Mouse (Mus musculus) forebrain, embryonic 14.5 days (tissue): ENCODE measurements around the gene Gm21962. TPM values are rescaled to one million over a fixed set of nuclear protein-coding genes. Genes with fewer than 3 reads are reported as not detected.
"Not testable (repeated sequence)": the region's sequence is repeated elsewhere in the genome, so short reads cannot be mapped to it uniquely, and the experiment has no call there.

Experiments used
- ATAC-seq: fragments of 200-750 bp; cut with Nextera tagmentation; 2 replicates; pipeline ENCODE4 v1.8.0; 2017; ENCODE audit warnings: mild to moderate bottlenecking, moderate library complexity
- DNase-seq: peaks from one replicate; pipeline ENCODE4 v3.0.0-alpha.2; 2015; ENCODE audit warnings: low spot score
- H3K27ac ChIP-seq: fragments of 300-500 bp; sonication (generic); 2 replicates; pipeline ENCODE4 v1.5.1; 2014; ENCODE audit warnings: low read depth, mild to moderate bottlenecking, control low read depth, low read length, moderate library complexity
- H3K27me3 ChIP-seq: fragments of 300-500 bp; sonication (generic); replicated peaks from 2 replicates; pipeline ENCODE4 v1.6.1; 2014; ENCODE audit warnings: low read length, control low read depth, mixed read lengths; ENCODE audit not compliant: control insufficient read depth, insufficient read depth
- H3K36me3 ChIP-seq: fragments of 300-500 bp; sonication (generic); 2 replicates; pipeline ENCODE4 v1.6.1; 2014; ENCODE audit warnings: low read length, control low read depth; ENCODE audit not compliant: control insufficient read depth, insufficient read depth
- H3K4me1 ChIP-seq: fragments of 300-500 bp; sonication (generic); 2 replicates; pipeline ENCODE4 v1.6.1; 2014; ENCODE audit warnings: antibody characterized with exemption, low read length, control low read depth; ENCODE audit not compliant: control insufficient read depth, insufficient read depth
- H3K4me2 ChIP-seq: fragments of 300-500 bp; sonication (generic); 2 replicates; pipeline ENCODE4 v1.6.1; 2014; ENCODE audit warnings: mild to moderate bottlenecking, control low read depth, low read length
- H3K4me3 ChIP-seq: fragments of 300-500 bp; sonication (generic); 2 replicates; pipeline ENCODE4 v1.5.1; 2014; ENCODE audit warnings: low read depth, low read length, control low read depth
- H3K9ac ChIP-seq: fragments of 300-500 bp; sonication (generic); 2 replicates; pipeline ENCODE4 v1.6.1; 2014; ENCODE audit warnings: mild to moderate bottlenecking, low read length, control low read depth, moderate library complexity
- H3K9me3 ChIP-seq: fragments of 300-500 bp; sonication (generic); replicated peaks from 2 replicates; pipeline ENCODE4 v1.6.1; 2016; ENCODE audit warnings: low read length, control low read depth, mixed read lengths; ENCODE audit not compliant: control insufficient read depth
- WGBS: fragments of 180-500 bp; shearing (Covaris S2); extraction: QIAGEN DNeasy Blood & Tissue Kit; methylation state at CpG from one replicate; pipeline ENCODE4 v1.1.7; 2014; 5-methylcytosine and 5-hydroxymethylcytosine counted together
- polyA plus RNA-seq: library from polyadenylated mRNA; unstranded; fragments of >200 nt; fragmentation: Nextera tagmentation; extraction: Ambion mirVana; gene quantifications from 2 replicates; pipeline ENCODE4 v1.2.1, GENCODE M21; 2014

Gene Gm21962
- not detected in 2 replicates for polyA plus RNA-seq

DNA sequence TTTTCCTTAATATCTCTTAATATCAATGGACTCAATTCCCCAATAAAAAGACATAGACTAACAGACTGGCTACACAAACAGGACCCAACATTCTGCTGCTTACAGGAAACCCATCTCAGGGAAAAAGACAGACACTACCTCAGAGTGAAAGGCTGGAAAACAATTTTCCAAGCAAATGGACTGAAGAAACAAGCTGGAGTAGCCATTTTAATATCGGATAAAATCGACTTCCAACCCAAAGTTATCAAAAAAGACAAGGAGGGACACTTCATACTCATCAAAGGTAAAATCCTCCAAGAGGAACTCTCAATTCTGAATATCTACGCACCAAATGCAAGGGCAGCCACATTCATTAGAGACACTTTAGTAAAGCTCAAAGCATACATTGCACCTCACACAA is at the start of gene Gm21962:
TSS of gene Gm21962 (plus strand) at position 301 of the 400 bp plus-strand sequence.
- H3K9me3 ChIP-seq, H3K27ac ChIP-seq, H3K4me1 ChIP-seq, H3K4me2 ChIP-seq, H3K27me3 ChIP-seq, H3K36me3 ChIP-seq, DNase-seq, ATAC-seq, H3K4me3 ChIP-seq, H3K9ac ChIP-seq: not testable (repeated sequence)
- no CpG with 5 or more reads among the region's 3 CpGs for WGBS

DNA sequence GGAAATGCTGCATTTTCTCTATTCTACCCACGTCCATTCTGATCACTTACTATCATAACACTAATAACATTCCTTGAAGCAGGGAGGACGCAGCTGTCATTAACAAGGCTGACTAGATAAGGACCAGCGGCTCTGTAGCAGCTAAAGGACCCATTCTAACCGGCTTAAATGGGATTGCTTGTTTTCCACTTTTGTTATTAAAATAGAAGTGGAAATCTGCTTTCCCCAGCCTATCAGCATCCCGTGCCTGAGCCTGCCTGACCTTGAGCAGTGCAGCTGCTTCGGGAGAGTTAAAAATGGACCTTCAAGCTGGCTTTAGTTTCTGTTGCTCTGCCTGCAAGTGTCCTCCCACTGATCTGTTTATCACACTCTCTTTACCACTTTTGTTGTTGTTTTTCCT is 49.2 kb upstream of the Gm21962 start:
- Histone ChIP-seq H3K4me3 (no peak overlapping the region), H3K9me3 (no peaks in the 10 kb centered on the region), H3K27ac (no peak overlapping the region), H3K4me1 (peaks cover 17% of the 10 kb centered on the region; the same call in 1 of the 2 replicates), H3K4me2 (no peak overlapping the region), H3K36me3 (no peaks in the 10 kb centered on the region), H3K9ac (no peak overlapping the region), H3K27me3 (0 out of 2 replicates have a peak, but pooled peaks cover 14% of the 10 kb centered on the region)
- ATAC-seq: no peak
- DNase-seq: no peak
- WGBS: 35% methylated on average over 6 of the region's 6 CpGs

DNA sequence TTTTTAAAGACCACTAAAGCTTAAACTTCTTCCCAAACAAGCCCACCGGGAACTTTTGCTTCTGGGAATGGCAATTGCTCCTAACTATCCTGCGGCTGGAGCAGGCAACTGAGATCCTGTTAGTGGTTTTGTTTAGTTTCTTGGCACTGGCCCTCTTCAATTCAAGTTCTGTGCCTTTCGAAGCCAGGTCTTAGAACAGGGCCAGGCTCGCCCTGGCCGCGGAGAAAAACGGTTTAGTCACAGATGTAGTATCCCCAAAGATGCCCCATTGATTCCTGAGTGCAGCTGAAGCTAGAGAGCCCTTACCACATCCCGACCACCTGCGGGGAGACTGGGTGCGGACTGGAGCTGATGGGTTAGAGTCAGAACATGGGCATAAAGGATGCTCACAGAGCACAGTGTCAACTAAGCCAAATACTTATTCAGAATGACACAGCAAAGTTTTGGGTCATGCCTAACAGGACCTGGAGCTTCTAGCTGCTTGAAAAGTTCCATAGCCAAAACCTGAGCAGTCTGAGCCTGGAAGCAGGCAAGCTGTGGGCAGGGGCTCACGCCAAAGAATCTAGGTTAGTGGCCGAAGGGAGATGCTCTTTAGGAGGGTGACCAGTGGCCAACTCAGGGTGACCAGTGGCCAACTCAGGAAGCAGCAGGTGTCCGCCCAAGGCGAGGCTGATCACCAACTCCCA is 48.3 kb upstream of the Gm21962 start:
- 0 out of 2 replicates have a peak, but pooled peaks cover 14% of the 10 kb centered on the region for H3K27me3 ChIP-seq
- DNase-seq (no peak), ATAC-seq (peak; percentile 6; the same call in 1 of the 2 replicates)
- H3K9me3 ChIP-seq: no peaks in the 10 kb centered on the region
- H3K27ac ChIP-seq: no peak overlapping the region
- H3K9ac ChIP-seq: peak overlapping the region; percentile 60
- peak overlapping the region; percentile 92 for H3K4me2 ChIP-seq
- H3K36me3 ChIP-seq: no peaks in the 10 kb centered on the region
- peaks cover 17% of the 10 kb centered on the region; the same call in 1 of the 2 replicates for H3K4me1 ChIP-seq
- peak overlapping the region; percentile 42 for H3K4me3 ChIP-seq
- 29% methylated on average over 14 of the region's 14 CpGs for WGBS

DNA sequence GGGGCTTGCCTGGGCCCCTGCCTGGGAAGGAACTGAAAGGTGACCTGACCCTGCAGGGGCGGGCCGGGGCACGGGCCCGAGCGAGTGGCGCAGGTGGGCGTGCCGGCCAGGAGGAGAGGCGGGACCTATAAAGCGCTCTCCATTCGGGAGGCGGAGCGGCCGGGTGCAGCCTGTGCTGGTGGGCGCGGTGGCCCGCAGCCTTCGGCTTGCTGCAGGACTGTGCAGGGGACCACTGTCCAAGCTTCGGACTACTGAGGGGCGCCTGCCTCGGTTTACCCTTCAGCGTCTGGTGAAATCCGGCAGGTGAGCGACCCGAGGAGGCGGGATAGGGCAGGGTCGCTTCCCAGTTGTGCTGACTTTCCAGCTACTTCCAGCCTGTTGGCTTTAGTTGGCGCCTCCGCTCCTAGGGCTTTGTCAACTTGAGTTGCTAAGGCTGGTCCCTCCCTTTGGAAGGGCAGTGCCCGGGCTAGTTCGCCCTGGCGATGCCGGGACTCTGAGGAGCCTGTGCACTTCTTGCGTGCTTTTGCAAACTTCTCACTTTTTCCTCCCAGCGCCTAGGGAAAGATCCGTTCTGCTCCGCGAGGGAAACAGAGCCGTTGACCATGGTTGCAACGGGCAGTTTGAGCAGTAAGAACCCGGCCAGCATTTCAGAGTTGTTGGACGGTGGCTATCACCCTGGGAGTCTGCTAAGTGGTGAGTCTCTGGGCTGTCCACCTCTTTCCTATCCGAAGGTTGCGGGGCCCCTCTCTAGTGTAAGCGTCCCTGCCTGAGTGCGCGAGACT is 47.6 kb upstream of the Gm21962 start:
- DNase-seq (peak; percentile 62), ATAC-seq (peak; percentile 93)
- Histone ChIP-seq H3K4me2 (peak overlapping the region; percentile 92), H3K9me3 (no peaks in the 10 kb centered on the region), H3K9ac (peak overlapping the region; percentile 60), H3K27me3 (0 out of 2 replicates have a peak, but pooled peaks cover 14% of the 10 kb centered on the region), H3K4me1 (peaks cover 17% of the 10 kb centered on the region; the same call in 1 of the 2 replicates), H3K4me3 (peak overlapping the region; percentile 42), H3K36me3 (no peaks in the 10 kb centered on the region), H3K27ac (no peak overlapping the region)
- under 1% methylated on average over 47 of the region's 47 CpGs for WGBS

DNA sequence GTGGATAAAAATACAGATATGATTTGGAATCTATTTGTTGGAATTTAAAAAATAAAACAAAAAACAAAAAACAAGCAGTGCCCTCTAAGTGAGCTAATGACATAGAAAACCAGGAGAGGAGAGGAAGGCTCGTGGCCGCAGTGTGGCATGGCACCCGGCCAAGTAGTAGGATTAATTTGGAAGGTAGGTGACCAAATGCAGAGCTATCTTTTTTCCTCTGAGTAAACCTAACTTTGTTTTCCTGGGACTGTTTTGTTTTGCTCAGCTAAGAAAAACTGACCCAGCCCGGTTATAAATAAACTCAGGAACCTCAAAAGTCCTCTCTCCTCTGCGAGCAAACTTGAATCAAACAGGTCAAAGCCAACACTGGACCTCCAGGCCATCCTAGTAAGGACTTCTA is 46.3 kb upstream of the Gm21962 start:
- peaks cover 17% of the 10 kb centered on the region; the same call in 1 of the 2 replicates for H3K4me1 ChIP-seq
- DNase-seq (no peak), ATAC-seq (no peak)
- no peak overlapping the region for H3K27ac ChIP-seq
- H3K9ac ChIP-seq: no peak overlapping the region
- no peaks in the 10 kb centered on the region for H3K9me3 ChIP-seq
- no peak overlapping the region for H3K4me2 ChIP-seq
- H3K27me3 ChIP-seq: 0 out of 2 replicates have a peak, but pooled peaks cover 14% of the 10 kb centered on the region
- 59% methylated on average over 5 of the region's 5 CpGs for WGBS
- no peaks in the 10 kb centered on the region for H3K36me3 ChIP-seq
- no peak overlapping the region for H3K4me3 ChIP-seq

DNA sequence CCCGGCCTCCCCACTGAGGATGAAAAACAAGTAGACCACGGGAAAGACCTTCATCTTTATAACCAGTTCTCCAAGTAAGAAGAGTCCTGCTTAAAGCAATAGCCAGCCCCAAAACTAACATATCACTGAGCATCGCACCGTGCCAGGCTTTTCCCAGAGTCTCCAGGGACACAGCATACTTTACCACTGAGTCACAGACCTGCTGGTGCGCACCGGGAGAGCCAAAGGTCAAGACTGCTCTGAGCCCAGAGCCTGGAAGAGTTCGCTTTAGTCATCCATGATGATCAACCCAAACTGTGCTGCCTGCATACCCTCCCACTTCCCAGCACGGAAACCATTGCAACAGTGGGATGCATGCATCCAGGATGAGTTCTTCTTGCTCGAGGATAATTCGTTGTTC is 37.6 kb upstream of the Gm21962 start:
- DNase-seq (no peak), ATAC-seq (no peak)
- no peak overlapping the region for H3K9ac ChIP-seq
- WGBS: 92% methylated on average over 10 of the region's 10 CpGs
- no peaks in the 10 kb centered on the region for H3K9me3 ChIP-seq
- no peaks in the 10 kb centered on the region for H3K36me3 ChIP-seq
- H3K4me3 ChIP-seq: no peak overlapping the region
- no peaks in the 10 kb centered on the region for H3K4me1 ChIP-seq
- H3K27me3 ChIP-seq: no peaks in the 10 kb centered on the region
- no peak overlapping the region for H3K27ac ChIP-seq
- no peak overlapping the region for H3K4me2 ChIP-seq

DNA sequence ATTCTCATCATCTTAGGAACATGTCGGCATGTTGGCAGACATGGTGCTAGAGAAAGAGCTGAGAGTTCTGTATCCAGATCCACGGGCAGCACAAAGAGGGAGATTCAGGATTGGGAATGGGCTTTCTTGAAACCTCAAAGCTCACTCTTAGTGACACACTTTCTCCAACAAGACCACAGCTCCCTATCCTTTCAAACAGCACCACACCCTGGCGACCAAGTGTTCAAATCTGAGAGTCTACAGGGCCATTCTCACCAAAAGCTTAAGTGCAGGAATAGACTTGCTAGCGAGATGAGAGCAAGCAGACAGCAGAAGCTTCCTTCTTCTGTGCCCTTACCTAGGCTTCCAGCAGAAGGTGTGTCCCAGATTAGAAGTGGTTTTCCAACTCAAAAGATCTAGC is 34.8 kb upstream of the Gm21962 start:
- Histone ChIP-seq H3K36me3 (no peaks in the 10 kb centered on the region), H3K4me2 (no peak overlapping the region), H3K4me1 (no peaks in the 10 kb centered on the region), H3K9me3 (no peaks in the 10 kb centered on the region), H3K27me3 (no peaks in the 10 kb centered on the region), H3K27ac (no peak overlapping the region), H3K4me3 (no peak overlapping the region), H3K9ac (no peak overlapping the region)
- 94% methylated on average over 4 of the region's 4 CpGs for WGBS
- ATAC-seq (no peak), DNase-seq (no peak)

DNA sequence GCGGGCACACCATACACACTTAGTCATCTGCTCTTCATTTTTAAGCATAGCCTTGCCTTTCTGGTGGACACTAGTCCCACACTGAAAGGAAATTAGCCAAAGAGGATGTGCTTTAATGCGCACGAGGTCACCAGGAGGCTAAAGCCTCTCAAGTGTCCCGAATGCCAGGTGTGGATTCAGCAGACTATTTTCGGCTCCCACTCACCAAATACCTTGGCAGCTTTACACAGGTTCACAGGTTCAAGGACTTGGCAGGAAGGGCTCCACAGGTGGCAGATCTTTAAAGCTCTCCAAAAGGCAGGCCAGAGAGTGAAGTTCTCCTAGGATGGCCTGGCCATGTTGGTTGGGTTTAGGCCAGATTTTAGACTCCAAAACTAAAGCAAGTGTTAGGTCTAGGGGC is 30.1 kb upstream of the Gm21962 start:
- no peaks in the 10 kb centered on the region for H3K36me3 ChIP-seq
- no peak for DNase-seq
- no peaks in the 10 kb centered on the region for H3K9me3 ChIP-seq
- no peaks in the 10 kb centered on the region for H3K27me3 ChIP-seq
- H3K4me1 ChIP-seq: no peaks in the 10 kb centered on the region
- H3K27ac ChIP-seq: no peak overlapping the region
- no peak overlapping the region for H3K9ac ChIP-seq
- no peak overlapping the region for H3K4me2 ChIP-seq
- 95% methylated on average over 5 of the region's 5 CpGs for WGBS
- no peak overlapping the region for H3K4me3 ChIP-seq
- no peak for ATAC-seq

DNA sequence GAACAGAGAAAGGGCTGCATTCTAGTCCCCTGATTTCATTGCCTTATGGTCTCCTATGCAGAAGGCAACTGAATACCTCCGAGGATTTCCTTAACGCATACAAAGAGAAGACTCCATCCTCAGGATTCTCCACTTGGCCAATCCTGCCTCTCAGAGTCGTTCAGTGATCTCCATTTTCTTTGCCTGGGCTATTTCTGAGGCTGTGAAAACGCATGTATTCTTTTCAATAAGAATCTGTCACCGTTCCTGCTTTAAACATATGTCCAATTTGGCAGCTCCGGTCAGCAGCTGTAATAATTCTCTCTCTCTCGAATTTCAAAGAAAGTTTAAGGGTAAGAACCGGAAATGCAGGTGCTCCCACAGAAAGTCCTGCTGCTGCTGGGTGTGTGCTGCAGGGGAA is 29.2 kb upstream of the Gm21962 start:
- Histone ChIP-seq H3K4me1 (no peaks in the 10 kb centered on the region), H3K9ac (no peak overlapping the region), H3K27ac (no peak overlapping the region), H3K4me2 (no peak overlapping the region), H3K36me3 (no peaks in the 10 kb centered on the region), H3K9me3 (no peaks in the 10 kb centered on the region), H3K27me3 (no peaks in the 10 kb centered on the region), H3K4me3 (no peak overlapping the region)
- peak; percentile 7; the same call in 1 of the 2 replicates for ATAC-seq
- no peak for DNase-seq
- WGBS: 40% methylated on average over 8 of the region's 8 CpGs
